Mouse (Mus musculus) forebrain, embryonic 14.5 days (tissue): ENCODE data around the gene Lmntd2. TPM values are rescaled to one million over a fixed set of nuclear protein-coding genes. Genes with fewer than 3 reads are reported as not detected.

Experiments
- ATAC-seq: fragments of 200-750 bp; cut with Nextera tagmentation; 2 replicates; pipeline ENCODE4 v1.8.0; 2017; ENCODE audit warnings: mild to moderate bottlenecking, moderate library complexity
- DNase-seq: peaks from one replicate; pipeline ENCODE4 v3.0.0-alpha.2; 2015; ENCODE audit warnings: low spot score
- H3K27ac ChIP-seq: fragments of 300-500 bp; sonication (generic); 2 replicates; pipeline ENCODE4 v1.5.1; 2014; ENCODE audit warnings: low read depth, mild to moderate bottlenecking, control low read depth, low read length, moderate library complexity
- H3K27me3 ChIP-seq: fragments of 300-500 bp; sonication (generic); replicated peaks from 2 replicates; pipeline ENCODE4 v1.6.1; 2014; ENCODE audit warnings: low read length, control low read depth, mixed read lengths; ENCODE audit not compliant: control insufficient read depth, insufficient read depth
- H3K36me3 ChIP-seq: fragments of 300-500 bp; sonication (generic); 2 replicates; pipeline ENCODE4 v1.6.1; 2014; ENCODE audit warnings: low read length, control low read depth; ENCODE audit not compliant: control insufficient read depth, insufficient read depth
- H3K4me1 ChIP-seq: fragments of 300-500 bp; sonication (generic); 2 replicates; pipeline ENCODE4 v1.6.1; 2014; ENCODE audit warnings: antibody characterized with exemption, low read length, control low read depth; ENCODE audit not compliant: control insufficient read depth, insufficient read depth
- H3K4me2 ChIP-seq: fragments of 300-500 bp; sonication (generic); 2 replicates; pipeline ENCODE4 v1.6.1; 2014; ENCODE audit warnings: mild to moderate bottlenecking, control low read depth, low read length
- H3K4me3 ChIP-seq: fragments of 300-500 bp; sonication (generic); 2 replicates; pipeline ENCODE4 v1.5.1; 2014; ENCODE audit warnings: low read depth, low read length, control low read depth
- H3K9ac ChIP-seq: fragments of 300-500 bp; sonication (generic); 2 replicates; pipeline ENCODE4 v1.6.1; 2014; ENCODE audit warnings: mild to moderate bottlenecking, low read length, control low read depth, moderate library complexity
- H3K9me3 ChIP-seq: fragments of 300-500 bp; sonication (generic); replicated peaks from 2 replicates; pipeline ENCODE4 v1.6.1; 2016; ENCODE audit warnings: low read length, control low read depth, mixed read lengths; ENCODE audit not compliant: control insufficient read depth
- WGBS: fragments of 180-500 bp; shearing (Covaris S2); extraction: QIAGEN DNeasy Blood & Tissue Kit; methylation state at CpG from one replicate; pipeline ENCODE4 v1.1.7; 2014; 5-methylcytosine and 5-hydroxymethylcytosine counted together
- microRNA counts: library from miRNA; unstranded; fragments of <30 nt; microRNA quantifications from one replicate; lab custom pipeline; 2016
- microRNA-seq: library from miRNA; unstranded; fragments of <30 nt; microRNA quantifications from one replicate; pipeline ENCODE4, GENCODE M21; 2016
- polyA plus RNA-seq: library from polyadenylated mRNA; unstranded; fragments of >200 nt; fragmentation: Nextera tagmentation; extraction: Ambion mirVana; gene quantifications from 2 replicates; pipeline ENCODE4 v1.2.1, GENCODE M21; 2014

Lmntd2 gene
- polyA plus RNA-seq, 1 experiment from 2014 or later, result 0.95 TPM

DNA sequence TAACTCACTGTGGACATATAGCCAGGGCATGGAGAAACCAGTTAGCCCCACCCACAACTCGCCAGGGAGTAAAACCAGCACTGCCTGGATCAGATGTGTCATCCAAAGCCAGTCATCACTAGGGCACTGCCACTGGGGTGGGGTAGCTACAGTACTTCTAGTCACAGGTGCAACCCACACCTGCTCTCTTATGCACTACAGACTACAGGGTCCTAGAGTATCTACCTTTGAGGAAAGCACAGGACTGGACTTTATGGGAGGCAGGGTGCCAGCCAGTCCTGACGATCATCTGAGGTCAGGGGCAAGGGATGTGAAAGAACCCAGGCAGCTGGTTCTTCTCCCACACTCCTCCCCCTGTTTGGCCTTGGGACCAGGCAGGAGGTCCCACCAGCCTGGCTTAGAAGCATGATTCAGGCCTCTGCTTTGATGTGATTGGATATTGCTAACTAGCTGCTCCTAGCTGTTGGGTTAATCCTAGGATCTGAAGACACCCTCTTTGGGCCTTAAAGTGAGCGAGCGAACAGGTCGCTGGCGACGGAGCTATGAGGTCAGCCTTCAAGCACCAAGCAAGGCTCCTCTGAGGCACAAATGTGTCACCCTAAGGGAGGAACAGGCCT is 45.9 kb downstream of the Lmntd2 start:
- peaks cover 8% of the 10 kb centered on the region for H3K4me1 ChIP-seq
- H3K4me2 ChIP-seq, result peak overlapping the region; percentile 47
- DNase-seq (no peak), ATAC-seq (no peak)
- no peaks in the 10 kb centered on the region for H3K27me3 ChIP-seq
- peak overlapping the region; percentile 58 for H3K9ac ChIP-seq
- H3K9me3 ChIP-seq, result no peaks in the 10 kb centered on the region
- H3K36me3 ChIP-seq, result peaks cover 13% of the 10 kb centered on the region
- H3K27ac ChIP-seq, result no peak overlapping the region
- WGBS, result 27% methylated on average over 7 of the region's 7 CpGs
- peak overlapping the region; percentile 15 for H3K4me3 ChIP-seq

DNA sequence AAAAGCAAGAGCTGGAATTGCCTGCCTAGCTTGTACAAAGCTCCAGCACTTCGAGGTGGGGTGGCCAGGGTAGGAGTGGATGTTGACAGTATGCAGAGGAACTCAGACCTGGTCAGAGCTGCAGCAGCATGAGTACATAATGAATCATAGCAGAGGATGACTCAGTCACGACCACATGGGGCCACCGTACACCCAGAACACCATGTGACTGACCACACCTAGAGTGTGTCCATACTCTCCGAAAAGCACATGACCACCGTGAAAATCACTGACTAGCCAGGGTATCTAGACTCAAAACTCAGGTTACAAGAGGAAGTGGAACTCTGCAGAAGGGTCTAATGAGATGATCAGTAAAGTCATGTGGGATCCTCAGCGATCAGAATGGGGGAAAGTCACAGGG is 49.0 kb downstream of the Lmntd2 start:
- H3K36me3 ChIP-seq, result peaks cover 35% of the 10 kb centered on the region
- H3K27me3 ChIP-seq, result no peaks in the 10 kb centered on the region
- no peak overlapping the region for H3K4me3 ChIP-seq
- peaks cover 5% of the 10 kb centered on the region; the same call in 1 of the 2 replicates for H3K4me1 ChIP-seq
- ATAC-seq (no peak), DNase-seq (no peak)
- H3K27ac ChIP-seq, result no peak overlapping the region
- 90% methylated on average over 6 of the region's 6 CpGs for WGBS
- H3K9ac ChIP-seq, result no peak overlapping the region
- no peaks in the 10 kb centered on the region for H3K9me3 ChIP-seq
- H3K4me2 ChIP-seq, result no peak overlapping the region

DNA sequence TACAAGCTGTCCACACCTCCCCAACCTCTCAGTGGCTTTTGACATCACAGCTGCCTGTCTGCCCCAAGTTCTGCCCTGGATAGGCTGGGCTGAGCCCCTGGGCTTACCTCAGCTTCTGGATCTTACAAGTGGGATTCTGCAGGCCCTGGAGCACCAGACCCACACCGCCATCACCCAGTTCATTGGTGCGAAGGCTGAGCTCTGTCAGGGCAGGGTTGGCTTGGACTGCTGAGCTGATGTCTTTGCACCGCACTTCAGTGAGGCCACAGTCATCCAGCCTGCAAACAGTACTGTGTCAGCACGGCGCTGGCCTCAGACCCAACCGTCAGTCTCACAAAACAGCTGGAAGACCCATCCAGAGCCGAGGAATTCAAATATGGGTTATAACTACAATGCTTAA is 49.5 kb downstream of the Lmntd2 start:
- no peak for DNase-seq
- no peak overlapping the region for H3K9ac ChIP-seq
- no peaks in the 10 kb centered on the region for H3K9me3 ChIP-seq
- WGBS, result 91% methylated on average over 7 of the region's 7 CpGs
- peaks cover 39% of the 10 kb centered on the region for H3K36me3 ChIP-seq
- H3K27me3 ChIP-seq, result no peaks in the 10 kb centered on the region
- H3K4me2 ChIP-seq, result no peak overlapping the region
- no peak overlapping the region for H3K27ac ChIP-seq
- no peak for ATAC-seq
- peaks cover 5% of the 10 kb centered on the region; the same call in 1 of the 2 replicates for H3K4me1 ChIP-seq
- H3K4me3 ChIP-seq, result no peak overlapping the region

MicroRNAs encoded within 50 kb of the gene (microRNA counts, 519-probe panel; counts per million panel counts)
- microRNA mmu-miR-210 (lab: Ali Mortazavi, UCI), result 4,086 counts per million, percentile 46 among the panel's probes with 10 or more counts

Small RNAs within 50 kb of the gene (microRNA-seq; reads per million reads assigned to microRNA genes)
- 220 reads per million, percentile 67 among the genes with 10 or more reads in this experiment for gene Mir210

Other genes starting within 250 kb of the Lmntd2 start
- 11.0 and 12.2 TPM in 2 replicates for gene Ifitm1, start 246.9 kb downstream of the Lmntd2 start, polyA plus RNA-seq
- 24.7 and 29.7 TPM in 2 replicates for gene Ifitm3, start 203.3 kb downstream of the Lmntd2 start, polyA plus RNA-seq
- 0.27 and 0.37 TPM in 2 replicates for gene Ifitm6, start 196.2 kb downstream of the Lmntd2 start, polyA plus RNA-seq
- not detected in 2 replicates for gene Gm17387, start 184.9 kb downstream of the Lmntd2 start, polyA plus RNA-seq
- gene B4galnt4, start 153.0 kb downstream of the Lmntd2 start, polyA plus RNA-seq, result 29.1 and 29.5 TPM in 2 replicates
- not detected in 2 replicates for gene Pkp3, start 135.9 kb downstream of the Lmntd2 start, polyA plus RNA-seq
- gene Sigirr, start 113.5 kb downstream of the Lmntd2 start, polyA plus RNA-seq, result 2.4 and 2.5 TPM in 2 replicates
- 0.10 TPM in 1 of 2 replicates, not detected in the other for gene Ano9, start 96.3 kb downstream of the Lmntd2 start, polyA plus RNA-seq
- 81.2 and 82.1 TPM in 2 replicates for gene Ptdss2, start 91.7 kb downstream of the Lmntd2 start, polyA plus RNA-seq
- gene Rnh1, start 41.2 kb downstream of the Lmntd2 start, polyA plus RNA-seq, result 54.7 and 56.7 TPM in 2 replicates
- 70.2 and 96.3 TPM in 2 replicates for gene Hras, start 20.1 kb downstream of the Lmntd2 start, polyA plus RNA-seq
- gene Lrrc56, start 19.9 kb downstream of the Lmntd2 start, polyA plus RNA-seq, result 6.7 and 8.9 TPM in 2 replicates
- gene Rassf7, start 1.8 kb upstream of the Lmntd2 start, polyA plus RNA-seq, result 23.7 and 23.8 TPM in 2 replicates
- 64.2 and 78.8 TPM in 2 replicates for gene Phrf1, start 14.7 kb upstream of the Lmntd2 start, polyA plus RNA-seq
- 0.97 and 1.0 TPM in 2 replicates for gene Irf7, start 52.4 kb upstream of the Lmntd2 start, polyA plus RNA-seq
- gene Cdhr5, start 62.7 kb upstream of the Lmntd2 start, polyA plus RNA-seq, result not detected in 2 replicates
- gene Sct, start 65.1 kb upstream of the Lmntd2 start, polyA plus RNA-seq, result 1.5 and 2.6 TPM in 2 replicates
- 0.37 and 0.68 TPM in 2 replicates for gene Drd4, start 77.9 kb upstream of the Lmntd2 start, polyA plus RNA-seq
- gene Deaf1, start 113.6 kb upstream of the Lmntd2 start, polyA plus RNA-seq, result 118 and 143 TPM in 2 replicates
- gene Tmem80, start 113.7 kb upstream of the Lmntd2 start, polyA plus RNA-seq, result 39.1 and 41.0 TPM in 2 replicates
- gene Eps8l2, start 124.8 kb upstream of the Lmntd2 start, polyA plus RNA-seq, result 0.25 and 0.67 TPM in 2 replicates
- gene Taldo1, start 178.1 kb upstream of the Lmntd2 start, polyA plus RNA-seq, result 418 and 419 TPM in 2 replicates
- gene Gatd1, start 200.1 kb upstream of the Lmntd2 start, polyA plus RNA-seq, result 41.7 and 43.4 TPM in 2 replicates
- 21.3 and 25.1 TPM in 2 replicates for gene Cend1, start 215.4 kb upstream of the Lmntd2 start, polyA plus RNA-seq
- gene Slc25a22, start 223.8 kb upstream of the Lmntd2 start, polyA plus RNA-seq, result 56.0 and 81.6 TPM in 2 replicates
- 5.4 and 5.6 TPM in 2 replicates for gene Pidd1, start 229.9 kb upstream of the Lmntd2 start, polyA plus RNA-seq
- gene Rplp2, start 233.3 kb upstream of the Lmntd2 start, polyA plus RNA-seq, result 740 and 845 TPM in 2 replicates
- 16.3 and 20.5 TPM in 2 replicates for gene Pnpla2, start 241.1 kb upstream of the Lmntd2 start, polyA plus RNA-seq
- gene Cracr2b, start 247.0 kb upstream of the Lmntd2 start, polyA plus RNA-seq, result 3.0 and 4.3 TPM in 2 replicates